Mouse (Mus musculus): ENCODE measurements around the gene Wdr5. TPM values are rescaled to one million over a fixed set of nuclear protein-coding genes. Genes with fewer than 3 reads are reported as not detected.

The Wdr5 gene
- polyA plus RNA-seq, 1 experiment, result 22.6 TPM

GRCm38 (mm10) chr2:27474621-27475484, 40.1 kb upstream of the Wdr5 start:
- under 1% methylated on average over 84 of the region's 84 CpGs for WGBS
- TF ChIP-seq CTCF (IDR thresholded peaks at IDR 0.05; ENCODE audit: extremely low read depth, insufficient read length, insufficient replicate concordance, low read depth, low read length) (no peak), POLR2A (IDR thresholded peaks at IDR 0.05; ENCODE audit: low read depth, low read length) (no peak)
- Histone ChIP-seq H3K36me3 (ENCODE audit: control insufficient read depth, insufficient read depth, low read length) (no peaks in the 10 kb centered on the region), H3K4me3 (ENCODE audit: low read depth, low read length) (peak overlapping the region; percentile 97), H3K4me1 (ENCODE audit: control insufficient read depth, insufficient read depth, insufficient read length, low read length) (peaks cover 35% of the 10 kb centered on the region), H3K27ac (ENCODE audit: insufficient read depth, low read depth, low read length) (peak overlapping the region; percentile 67), H3K27me3 (ENCODE audit: control insufficient read depth, insufficient read depth, low read length) (no peaks in the 10 kb centered on the region)

GRCm38 (mm10) chr2:27475495-27476302, 39.3 kb upstream of the Wdr5 start:
- Histone ChIP-seq H3K36me3 (ENCODE audit: control insufficient read depth, insufficient read depth, low read length) (no peaks in the 10 kb centered on the region), H3K4me3 (ENCODE audit: low read depth, low read length) (peak overlapping the region; percentile 97), H3K27me3 (ENCODE audit: control insufficient read depth, insufficient read depth, low read length) (no peaks in the 10 kb centered on the region), H3K27ac (ENCODE audit: insufficient read depth, low read depth, low read length) (peak overlapping the region; percentile 92), H3K4me1 (ENCODE audit: control insufficient read depth, insufficient read depth, insufficient read length, low read length) (peaks cover 29% of the 10 kb centered on the region)
- TF ChIP-seq CTCF (IDR thresholded peaks at IDR 0.05; ENCODE audit: extremely low read depth, insufficient read length, insufficient replicate concordance, low read depth, low read length), result no peak
- TF ChIP-seq POLR2A (IDR thresholded peaks at IDR 0.05; ENCODE audit: low read depth, low read length), result peak; percentile 97
- 1% methylated on average over 96 of the region's 96 CpGs for WGBS

GRCm38 (mm10) chr2:27476303-27477192, 38.4 kb upstream of the Wdr5 start:
- no peak for TF ChIP-seq CTCF (IDR thresholded peaks at IDR 0.05; ENCODE audit: extremely low read depth, insufficient read length, insufficient replicate concordance, low read depth, low read length)
- no peak for TF ChIP-seq POLR2A (IDR thresholded peaks at IDR 0.05; ENCODE audit: low read depth, low read length)
- Histone ChIP-seq H3K27ac (ENCODE audit: insufficient read depth, low read depth, low read length) (peak overlapping the region; percentile 27; the same call in 1 of the 2 replicates), H3K4me1 (ENCODE audit: control insufficient read depth, insufficient read depth, insufficient read length, low read length) (peaks cover 20% of the 10 kb centered on the region), H3K27me3 (ENCODE audit: control insufficient read depth, insufficient read depth, low read length) (no peaks in the 10 kb centered on the region), H3K36me3 (ENCODE audit: control insufficient read depth, insufficient read depth, low read length) (no peaks in the 10 kb centered on the region), H3K4me3 (ENCODE audit: low read depth, low read length) (peak overlapping the region; percentile 91)
- 20% methylated on average over 11 of the region's 11 CpGs for whole genome bisulfite sequencing

- Histone ChIP-seq H3K36me3 (ENCODE audit: control insufficient read depth, insufficient read depth, low read length) (no peaks in the 10 kb centered on the region), H3K4me3 (ENCODE audit: low read depth, low read length) (no peak overlapping the region), H3K27me3 (ENCODE audit: control insufficient read depth, insufficient read depth, low read length) (no peaks in the 10 kb centered on the region), H3K27ac (ENCODE audit: insufficient read depth, low read depth, low read length) (no peak overlapping the region), H3K4me1 (ENCODE audit: control insufficient read depth, insufficient read depth, insufficient read length, low read length) (no peaks in the 10 kb centered on the region)
- TF ChIP-seq CTCF (IDR thresholded peaks at IDR 0.05; ENCODE audit: extremely low read depth, insufficient read length, insufficient replicate concordance, low read depth, low read length), result no peak
- no peak for TF ChIP-seq POLR2A (IDR thresholded peaks at IDR 0.05; ENCODE audit: low read depth, low read length)
- 65% methylated on average over 4 of the region's 4 CpGs for WGBS
Measured at GRCm38 (mm10) chr2:27479821-27480220, 35.1 kb upstream of the Wdr5 start.

GRCm38 (mm10) chr2:27480367-27480766, 34.6 kb upstream of the Wdr5 start:
- Histone ChIP-seq H3K27ac (ENCODE audit: insufficient read depth, low read depth, low read length) (no peak overlapping the region), H3K27me3 (ENCODE audit: control insufficient read depth, insufficient read depth, low read length) (no peaks in the 10 kb centered on the region), H3K4me3 (ENCODE audit: low read depth, low read length) (no peak overlapping the region), H3K36me3 (ENCODE audit: control insufficient read depth, insufficient read depth, low read length) (no peaks in the 10 kb centered on the region), H3K4me1 (ENCODE audit: control insufficient read depth, insufficient read depth, insufficient read length, low read length) (no peaks in the 10 kb centered on the region)
- 66% methylated on average over 4 of the region's 4 CpGs for WGBS
- TF ChIP-seq CTCF (IDR thresholded peaks at IDR 0.05; ENCODE audit: extremely low read depth, insufficient read length, insufficient replicate concordance, low read depth, low read length) (no peak), POLR2A (IDR thresholded peaks at IDR 0.05; ENCODE audit: low read depth, low read length) (no peak)

GRCm38 (mm10) chr2:27482265-27482861, 32.6 kb upstream of the Wdr5 start:
- no peak overlapping the region for H3K27ac ChIP-seq (ENCODE audit: insufficient read depth, low read depth, low read length)
- TF ChIP-seq POLR2A (IDR thresholded peaks at IDR 0.05; ENCODE audit: low read depth, low read length) (no peak), CTCF (IDR thresholded peaks at IDR 0.05; ENCODE audit: extremely low read depth, insufficient read length, insufficient replicate concordance, low read depth, low read length) (no peak)
- 65% methylated on average over 7 of the region's 7 CpGs for WGBS
- no peaks in the 10 kb centered on the region for H3K4me1 ChIP-seq (ENCODE audit: control insufficient read depth, insufficient read depth, insufficient read length, low read length)
- no peak overlapping the region for H3K4me3 ChIP-seq (ENCODE audit: low read depth, low read length)
- H3K27me3 ChIP-seq (ENCODE audit: control insufficient read depth, insufficient read depth, low read length), result no peaks in the 10 kb centered on the region
- no peaks in the 10 kb centered on the region for H3K36me3 ChIP-seq (ENCODE audit: control insufficient read depth, insufficient read depth, low read length)
